Mouse (Mus musculus): ENCODE data around the gene Slitrk6.

DNA sequence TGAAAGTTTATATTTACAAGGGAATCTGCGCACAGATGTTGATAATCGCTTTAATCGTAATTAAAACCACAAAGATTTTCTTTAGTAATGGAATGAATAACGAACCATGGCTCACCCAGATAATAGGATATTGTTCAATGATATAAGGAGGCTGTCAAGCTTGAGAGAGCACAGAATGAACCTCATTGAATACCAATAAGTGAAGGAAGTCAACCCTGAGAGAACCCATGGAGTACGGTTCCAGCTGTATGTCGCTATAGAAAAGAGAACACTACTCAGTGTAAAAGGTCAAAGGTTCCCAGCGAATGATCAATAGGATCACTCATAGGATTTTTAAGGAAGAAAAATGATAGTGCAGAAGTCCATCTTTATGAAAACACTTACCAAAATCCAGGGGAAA, 15.1 kb downstream of the Slitrk6 start:
- TF ChIP-seq CTCF (conservative IDR thresholded peaks at IDR 0.05; ENCODE audit: insufficient read depth, insufficient read length, low read depth, low read length) (no peak), POLR2A (IDR thresholded peaks at IDR 0.05; ENCODE audit: low read depth, low read length) (no peak)
